Mouse (Mus musculus) heart, postnatal 4 days (tissue): ENCODE measurements around the gene Tmem35b. TPM values are rescaled to one million over a fixed set of nuclear protein-coding genes. Genes with fewer than 3 reads are reported as not detected.

Source experiments
- DNase-seq: peaks from one replicate; pipeline ENCODE4 v3.0.0; 2021
- total RNA-seq, 2 experiments: library from RNA; stranded (reverse); gene quantifications; 2 replicates each; pipeline ENCODE4 v1.2.3; 2021

Tmem35b gene
- total RNA-seq, 2 experiments from 2014 or later, result 2.0 to 3.7 TPM

GRCm38 (mm10) chr4:127168914-127169345 lies 45.4 kb downstream of the Tmem35b start, which contains the start of gene Dlgap3:
Dlgap3 (plus strand) TSS chr4:127169204.
- DNase-seq, result peak; percentile 31

DNA sequence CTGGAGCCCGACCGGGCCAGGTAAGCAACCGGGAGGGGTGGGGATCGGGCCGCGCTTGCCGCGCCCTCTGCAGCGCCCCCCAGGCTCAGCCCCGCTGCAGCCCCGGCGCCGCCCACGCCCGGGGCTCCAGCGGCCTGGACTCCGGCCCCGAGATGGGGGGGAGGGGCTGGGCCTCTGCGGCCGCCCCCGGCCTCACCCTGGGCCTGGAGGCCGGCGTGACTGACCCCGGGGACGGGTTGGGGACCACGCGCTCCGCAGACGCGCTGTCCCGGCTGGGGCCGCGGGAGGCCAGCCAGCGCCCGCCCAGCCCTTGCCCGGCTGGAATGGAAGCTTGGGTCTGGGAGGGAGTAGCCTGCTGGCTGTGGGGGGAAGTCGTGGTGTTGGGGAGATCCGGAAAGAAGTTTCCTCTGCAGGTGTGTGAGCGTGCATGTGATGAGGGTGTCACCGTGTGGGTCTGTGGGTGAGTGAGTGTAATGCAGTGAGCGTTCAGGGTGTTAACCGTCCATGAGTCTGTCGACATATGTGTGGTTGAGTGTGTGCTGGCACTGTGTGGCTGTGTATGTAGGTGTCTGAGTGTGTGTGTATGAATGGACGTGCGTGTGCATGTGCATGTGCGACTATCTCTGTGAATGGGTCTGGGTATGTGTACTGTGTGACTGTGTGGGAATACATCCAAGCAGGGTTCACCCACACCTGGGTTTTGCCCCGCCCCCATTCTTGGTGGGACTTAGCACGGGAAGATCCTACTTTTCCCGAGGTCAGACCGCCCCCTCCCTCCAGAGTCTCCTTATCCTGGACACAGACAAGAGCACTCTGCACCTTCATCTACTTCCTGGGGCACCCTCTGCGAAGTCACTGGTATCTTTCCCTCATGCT lies 46.1 kb downstream of the Tmem35b start:
- peak; percentile 10 for DNase-seq

DNA sequence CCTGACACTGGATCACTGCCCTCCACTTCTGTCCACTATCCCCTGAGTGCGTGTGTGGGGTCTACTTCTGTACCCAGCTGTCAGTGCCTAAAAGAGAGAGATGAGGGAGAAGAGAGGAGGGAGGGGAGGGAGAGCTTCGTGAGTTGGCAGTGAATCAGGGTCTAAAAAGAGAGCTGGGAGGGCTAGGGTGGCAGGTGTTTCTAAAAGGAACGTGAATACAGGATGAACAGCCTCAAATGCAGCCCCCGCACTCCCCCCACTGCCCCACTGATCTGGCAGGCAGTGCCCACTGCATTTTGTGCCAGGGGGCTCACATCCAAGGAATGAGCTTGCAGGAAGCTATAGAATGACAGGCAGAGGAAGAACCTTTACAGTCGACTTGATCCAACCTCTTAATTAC lies 47.4 kb downstream of the Tmem35b start:
- no peak for DNase-seq

- DNase-seq, result no peak
These were observed 47.9 kb downstream of the Tmem35b start for GRCm38 (mm10) chr4:127171341-127171905.

DNA sequence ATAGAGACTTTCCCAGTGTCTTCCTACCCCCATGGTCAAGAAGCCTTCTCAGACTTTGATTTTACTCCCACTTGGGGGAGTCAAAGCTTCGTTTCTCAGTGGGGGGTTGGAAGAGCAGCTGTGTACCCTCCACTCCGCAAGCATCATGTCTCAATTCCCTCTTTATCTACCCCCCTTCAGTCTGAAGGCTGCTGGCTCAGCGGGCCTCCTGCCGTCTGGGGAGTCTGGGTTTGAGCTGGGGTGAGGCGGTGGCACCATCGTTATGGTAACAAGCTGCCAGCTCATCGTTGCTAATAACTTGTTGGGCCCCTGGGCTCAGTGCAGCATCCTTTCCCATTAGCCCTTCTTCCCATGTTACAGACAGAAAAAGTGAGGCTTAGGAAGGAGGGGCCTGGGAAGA lies 48.6 kb downstream of the Tmem35b start:
- no peak for DNase-seq

DNA sequence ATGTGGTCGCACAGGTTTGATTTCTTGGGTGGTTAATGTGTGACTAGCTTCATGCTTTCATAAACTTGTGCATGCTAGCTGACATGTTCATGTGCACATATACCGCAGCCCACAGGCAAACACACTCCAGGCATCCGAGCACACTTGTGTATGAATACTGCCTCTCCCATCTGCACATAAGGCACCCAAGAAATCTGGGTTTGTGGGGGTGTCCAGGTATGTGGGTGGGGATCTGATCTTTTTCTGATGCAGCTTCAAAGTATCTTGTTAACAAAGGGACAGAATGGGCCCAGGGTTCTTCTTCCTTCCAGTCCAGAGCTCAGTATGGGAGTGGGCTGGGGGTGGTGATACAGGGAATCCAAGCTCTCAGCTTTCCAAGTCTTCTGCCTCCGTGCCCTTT lies 49.1 kb downstream of the Tmem35b start:
- DNase-seq, result no peak

DNA sequence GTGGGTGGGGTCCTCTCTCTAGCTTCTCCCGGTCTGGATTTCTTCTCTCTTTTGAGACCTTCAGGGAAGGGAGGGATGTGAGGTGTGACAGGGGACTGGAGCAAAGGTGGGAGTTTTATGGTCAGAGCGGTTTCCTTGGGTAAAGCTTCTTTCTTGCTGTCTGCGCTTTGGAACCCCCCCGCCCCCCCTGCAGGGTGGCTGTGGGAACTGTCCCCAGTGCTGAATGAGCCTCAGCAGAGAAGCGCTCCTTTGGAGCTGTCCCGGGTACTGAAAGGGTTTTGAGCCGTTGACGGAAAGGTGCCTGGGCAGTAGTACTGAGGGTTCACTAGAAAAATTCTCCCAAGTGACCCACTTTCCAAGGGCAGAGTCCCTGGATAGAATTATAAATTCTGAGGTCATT lies 50.0 kb downstream of the Tmem35b start:
- peak; percentile 87 for DNase-seq

DNA sequence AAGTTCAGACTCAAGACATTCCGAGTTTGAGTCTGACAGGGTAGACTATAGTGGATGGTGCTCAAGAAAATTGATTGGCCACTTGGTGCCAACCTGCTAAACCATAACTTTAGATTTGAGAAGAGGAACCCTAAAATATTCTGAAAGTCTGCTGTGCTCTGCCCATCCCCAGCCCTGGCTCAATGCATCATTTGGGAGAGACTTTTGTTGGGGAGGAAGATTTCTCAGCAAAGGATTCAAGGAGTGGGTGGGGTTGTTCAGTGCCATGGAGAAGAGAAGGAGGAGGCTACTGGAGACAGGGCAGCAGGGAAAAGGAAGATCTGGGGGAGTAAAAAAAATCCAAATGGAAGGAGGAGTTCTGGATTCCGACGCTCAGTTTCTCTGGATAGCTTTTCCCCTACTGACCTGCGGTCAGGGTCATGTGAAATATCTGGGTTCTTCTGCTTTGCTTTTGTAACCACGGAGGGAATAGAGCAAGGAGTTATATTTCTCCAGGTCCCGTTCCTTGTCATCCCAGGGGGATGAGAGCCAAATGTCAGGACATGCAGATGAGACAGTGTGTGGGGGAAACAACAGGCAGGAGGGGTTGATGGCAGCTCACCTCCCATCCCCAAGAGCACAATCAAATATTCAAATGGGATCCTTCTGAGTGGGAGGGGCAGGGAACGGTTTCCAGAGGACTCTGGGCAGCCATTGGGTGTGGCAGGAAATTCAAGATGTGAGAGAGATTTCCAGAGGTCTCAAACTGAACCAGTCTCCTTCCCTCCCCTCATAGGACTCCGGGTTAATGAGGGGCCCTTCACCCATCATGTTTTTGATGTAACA lies 50.8 kb downstream of the Tmem35b start:
- DNase-seq, result no peak

DNA sequence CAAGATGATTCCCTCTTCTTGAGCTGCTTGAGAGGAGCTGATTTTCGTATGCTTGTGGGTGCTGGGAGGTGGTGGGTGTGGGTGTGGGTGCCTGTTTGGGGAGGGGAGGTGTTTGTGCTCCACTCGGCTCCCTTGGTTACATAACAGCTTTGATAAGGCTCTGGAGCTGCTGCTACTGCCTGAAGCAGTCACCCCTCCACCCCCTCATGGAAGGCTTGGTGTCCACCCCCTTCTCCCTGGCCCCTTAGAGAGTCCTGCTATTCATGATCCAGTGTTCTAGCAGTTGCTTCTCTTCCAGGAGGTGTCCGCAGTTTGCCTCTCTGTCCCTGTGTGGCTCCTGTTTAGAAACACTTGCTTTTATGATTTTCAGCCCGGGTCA lies 51.4 kb downstream of the Tmem35b start:
- DNase-seq, result no peak

GRCm38 (mm10) chr4:127177961-127178360 lies 54.5 kb downstream of the Tmem35b start:
- no peak for DNase-seq

DNA sequence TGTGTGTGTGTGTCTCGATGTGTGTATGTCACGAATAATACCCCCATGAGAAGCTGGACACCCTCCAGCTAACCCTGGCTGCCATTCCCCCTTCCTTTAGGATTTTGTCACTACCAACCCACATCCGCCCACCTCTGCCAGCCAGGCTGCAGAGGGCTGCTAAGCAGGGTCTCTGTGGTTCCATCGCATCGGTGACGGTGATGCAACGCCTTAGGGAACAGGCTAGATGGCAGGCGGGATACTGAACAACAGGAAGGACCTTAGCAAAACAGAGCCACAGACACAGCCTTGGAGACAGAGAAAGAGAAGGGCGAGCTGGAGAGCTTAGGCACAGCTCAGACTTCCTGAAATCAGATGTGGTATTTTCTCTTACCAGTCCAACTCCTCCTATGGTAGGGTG lies 55.2 kb downstream of the Tmem35b start:
- DNase-seq, result no peak

Other genes starting within 250 kb of the Tmem35b start
- 10 to 100 TPM; 36.0 to 38.1 TPM for gene Zmym4, start 155.6 kb upstream of the Tmem35b start, total RNA-seq
- gene Sfpq, start 102.4 kb upstream of the Tmem35b start, total RNA-seq, result 100 to 1,000 TPM; 182 to 205 TPM
- gene Zmym1, start 62.5 kb upstream of the Tmem35b start, total RNA-seq, result 1 to 10 TPM; 5.8 to 5.9 TPM
- 1 to 10 TPM; 7.1 to 7.2 TPM for gene Zmym6, start 46.3 kb upstream of the Tmem35b start, total RNA-seq
- gene Dlgap3, start 45.5 kb downstream of the Tmem35b start, total RNA-seq, result under 1 TPM; 0.65 to 0.98 TPM
- 10 to 100 TPM; 37.0 to 42.3 TPM for gene Smim12, start 120.1 kb downstream of the Tmem35b start, total RNA-seq
- 10 to 100 TPM; 25.3 to 27.4 TPM for gene Gja4, start 190.3 kb downstream of the Tmem35b start, total RNA-seq
- under 1 TPM in 1 of 2 experiments, not detected in 1; 0.43 TPM for gene Gjb3, start 207.2 kb downstream of the Tmem35b start, total RNA-seq
- not detected for gene Gjb4, start 230.4 kb downstream of the Tmem35b start, total RNA-seq
- under 1 TPM; 0.50 to 0.54 TPM for gene Gjb5, start 234.5 kb downstream of the Tmem35b start, total RNA-seq